Mouse (Mus musculus): ENCODE measurements around the gene Gm37240. TPM values are rescaled to one million over a fixed set of nuclear protein-coding genes. Genes with fewer than 3 reads are reported as not detected.

Gm37240 gene
- total and polyA plus RNA-seq, 3 experiments = not detected

GRCm38 (mm10) chr3:84965156-84965555, 922.2 kb downstream of the Gm37240 start:
- Histone ChIP-seq H3K9me3 (replicated peaks) (no peaks in the 10 kb centered on the region), H3K36me3 (replicated peaks) (peaks cover 67% of the 10 kb centered on the region), H3K27me3 (ENCODE audit: insufficient read depth, low read length) (no peaks in the 10 kb centered on the region), H3K4me3 (ENCODE audit: low read depth, low read length) (no peak overlapping the region), H3K4me1 (ENCODE audit: insufficient read depth, low read depth, low read length) (no peaks in the 10 kb centered on the region; the same call in 1 of the 2 replicates)
- ATAC-seq (ENCODE audit: extremely low read depth, insufficient number of reproducible peaks, low FRiP score, poor library complexity, severe bottlenecking) = no peak
- no peak for DNase-seq (ENCODE audit: low spot score)
- TF ChIP-seq GATA1 (IDR thresholded peaks at IDR 0.05; ENCODE audit: borderline replicate concordance, low read length) (no peak), CTCF (IDR thresholded peaks at IDR 0.05; ENCODE audit: low read depth, low read length) (no peak), TAL1 (conservative IDR thresholded peaks at IDR 0.05; ENCODE audit: low read depth, low read length) (no peak), POLR2AphosphoS5 (IDR thresholded peaks at IDR 0.05; ENCODE audit: insufficient replicate concordance, low read depth, low read length) (no peak), GATA2 (IDR thresholded peaks at IDR 0.05; ENCODE audit: borderline replicate concordance, low read depth, low read length) (no peak)

DNA sequence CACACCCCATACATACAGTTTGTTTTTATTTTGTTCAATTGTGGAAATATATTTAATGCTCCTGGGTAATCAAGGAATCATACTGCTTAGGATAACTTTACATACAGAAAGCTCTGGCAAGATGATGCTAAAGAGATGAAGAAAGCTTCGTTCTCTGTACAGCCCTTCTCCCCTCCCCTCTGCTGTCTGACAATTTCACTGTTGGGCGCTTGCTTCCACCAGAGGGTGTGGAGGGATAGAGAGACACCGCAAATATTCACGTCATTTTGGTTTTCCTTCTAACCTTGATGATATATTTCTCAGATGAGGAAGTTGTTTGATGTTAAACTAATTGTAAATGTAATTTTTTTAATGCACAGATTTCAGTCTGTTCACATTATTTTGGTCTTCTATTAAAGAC, 931.5 kb downstream of the Gm37240 start:
- Histone ChIP-seq H3K4me1 (ENCODE audit: insufficient read depth, low read depth, low read length) (0 out of 2 replicates have a peak, but pooled peaks cover 5% of the 10 kb centered on the region), H3K36me3 (replicated peaks) (peaks cover 27% of the 10 kb centered on the region), H3K4me3 (ENCODE audit: low read depth, low read length) (no peak overlapping the region), H3K9me3 (replicated peaks) (no peaks in the 10 kb centered on the region), H3K27me3 (ENCODE audit: insufficient read depth, low read length) (no peaks in the 10 kb centered on the region)
- ATAC-seq (ENCODE audit: extremely low read depth, insufficient number of reproducible peaks, low FRiP score, poor library complexity, severe bottlenecking) = no peak
- no peak for DNase-seq (ENCODE audit: low spot score)
- no peak for TF ChIP-seq TAL1 (conservative IDR thresholded peaks at IDR 0.05; ENCODE audit: low read depth, low read length)
- TF ChIP-seq POLR2AphosphoS5 (IDR thresholded peaks at IDR 0.05; ENCODE audit: insufficient replicate concordance, low read depth, low read length) = no peak
- TF ChIP-seq GATA2 (IDR thresholded peaks at IDR 0.05; ENCODE audit: borderline replicate concordance, low read depth, low read length) = no peak
- TF ChIP-seq CTCF (IDR thresholded peaks at IDR 0.05; ENCODE audit: low read depth, low read length) = no peak
- TF ChIP-seq GATA1 (IDR thresholded peaks at IDR 0.05; ENCODE audit: borderline replicate concordance, low read length) = no peak

DNA sequence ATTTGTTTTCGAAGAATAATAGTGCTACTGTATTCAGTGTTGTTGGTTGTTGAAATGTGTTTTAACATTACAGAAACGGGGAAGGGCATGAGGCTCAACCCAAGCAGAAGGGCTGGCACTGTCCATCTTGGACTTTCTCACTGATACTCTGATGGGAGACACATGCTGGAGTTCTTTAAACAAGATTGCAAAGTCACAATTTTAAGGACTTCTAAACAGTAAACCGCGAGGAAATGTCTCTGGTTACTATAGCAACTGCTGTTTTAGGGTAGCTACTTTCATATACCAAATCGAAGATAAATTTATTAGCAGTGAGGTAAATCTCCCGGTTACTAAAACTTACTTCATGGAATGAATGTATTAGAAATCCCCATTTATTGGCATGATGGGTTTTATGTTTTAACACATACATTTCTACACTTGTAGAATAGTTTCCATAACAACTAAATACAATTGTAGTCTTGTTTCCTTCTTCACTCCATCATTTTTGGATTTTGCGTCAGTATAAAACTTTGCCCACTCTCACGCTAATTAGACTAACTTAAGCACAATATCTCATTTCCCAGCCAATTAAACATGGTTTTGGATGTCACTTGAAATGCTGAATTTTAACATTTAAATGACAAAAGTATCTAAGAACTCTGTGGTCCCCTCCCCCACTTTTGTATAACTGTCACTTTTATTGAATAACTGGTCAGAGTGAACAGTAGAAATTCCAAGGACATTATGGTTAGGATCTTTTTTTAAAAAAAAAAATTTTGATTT, 932.1 kb downstream of the Gm37240 start:
- DNase-seq (ENCODE audit: low spot score) (no peak), ATAC-seq (ENCODE audit: extremely low read depth, insufficient number of reproducible peaks, low FRiP score, poor library complexity, severe bottlenecking) (no peak)
- TF ChIP-seq CTCF (IDR thresholded peaks at IDR 0.05; ENCODE audit: low read depth, low read length) (no peak), GATA1 (IDR thresholded peaks at IDR 0.05; ENCODE audit: borderline replicate concordance, low read length) (no peak), POLR2AphosphoS5 (IDR thresholded peaks at IDR 0.05; ENCODE audit: insufficient replicate concordance, low read depth, low read length) (no peak), TAL1 (conservative IDR thresholded peaks at IDR 0.05; ENCODE audit: low read depth, low read length) (no peak), GATA2 (IDR thresholded peaks at IDR 0.05; ENCODE audit: borderline replicate concordance, low read depth, low read length) (no peak)

GRCm38 (mm10) chr3:84952585-84953187, 934.6 kb downstream of the Gm37240 start:
- no peak for ATAC-seq (ENCODE audit: extremely low read depth, insufficient number of reproducible peaks, low FRiP score, poor library complexity, severe bottlenecking)
- H3K4me1 ChIP-seq (ENCODE audit: insufficient read depth, low read depth, low read length) = 0 out of 2 replicates have a peak, but pooled peaks cover 5% of the 10 kb centered on the region
- H3K9me3 ChIP-seq (replicated peaks) = no peaks in the 10 kb centered on the region
- no peak for TF ChIP-seq GATA2 (IDR thresholded peaks at IDR 0.05; ENCODE audit: borderline replicate concordance, low read depth, low read length)
- no peak for TF ChIP-seq GATA1 (IDR thresholded peaks at IDR 0.05; ENCODE audit: borderline replicate concordance, low read length)
- TF ChIP-seq POLR2AphosphoS5 (IDR thresholded peaks at IDR 0.05; ENCODE audit: insufficient replicate concordance, low read depth, low read length) = no peak
- TF ChIP-seq CTCF (IDR thresholded peaks at IDR 0.05; ENCODE audit: low read depth, low read length) = no peak
- TF ChIP-seq TAL1 (conservative IDR thresholded peaks at IDR 0.05; ENCODE audit: low read depth, low read length) = no peak
- H3K4me3 ChIP-seq (ENCODE audit: low read depth, low read length) = no peak overlapping the region
- no peak for DNase-seq (ENCODE audit: low spot score)
- no peaks in the 10 kb centered on the region for H3K27me3 ChIP-seq (ENCODE audit: insufficient read depth, low read length)
- peaks cover 13% of the 10 kb centered on the region for H3K36me3 ChIP-seq (replicated peaks)

More for the DNA sequence above, 932.1 kb downstream of the Gm37240 start:
- no peak overlapping the region for H3K4me3 ChIP-seq (ENCODE audit: low read depth, low read length)
- no peaks in the 10 kb centered on the region for H3K27me3 ChIP-seq (ENCODE audit: insufficient read depth, low read length)
- H3K36me3 ChIP-seq (replicated peaks) = peaks cover 25% of the 10 kb centered on the region
- no peaks in the 10 kb centered on the region for H3K9me3 ChIP-seq (replicated peaks)
- 0 out of 2 replicates have a peak, but pooled peaks cover 5% of the 10 kb centered on the region for H3K4me1 ChIP-seq (ENCODE audit: insufficient read depth, low read depth, low read length)

- H3K36me3 ChIP-seq (replicated peaks) = peaks cover 12% of the 10 kb centered on the region
- TF ChIP-seq POLR2AphosphoS5 (IDR thresholded peaks at IDR 0.05; ENCODE audit: insufficient replicate concordance, low read depth, low read length) = no peak
- TF ChIP-seq GATA2 (IDR thresholded peaks at IDR 0.05; ENCODE audit: borderline replicate concordance, low read depth, low read length) = no peak
- no peak for TF ChIP-seq CTCF (IDR thresholded peaks at IDR 0.05; ENCODE audit: low read depth, low read length)
- no peak for TF ChIP-seq TAL1 (conservative IDR thresholded peaks at IDR 0.05; ENCODE audit: low read depth, low read length)
- TF ChIP-seq GATA1 (IDR thresholded peaks at IDR 0.05; ENCODE audit: borderline replicate concordance, low read length) = no peak
- no peak overlapping the region for H3K4me3 ChIP-seq (ENCODE audit: low read depth, low read length)
- H3K9me3 ChIP-seq (replicated peaks) = no peaks in the 10 kb centered on the region
- no peak for DNase-seq (ENCODE audit: low spot score)
- H3K4me1 ChIP-seq (ENCODE audit: insufficient read depth, low read depth, low read length) = 0 out of 2 replicates have a peak, but pooled peaks cover 5% of the 10 kb centered on the region
- no peak for ATAC-seq (ENCODE audit: extremely low read depth, insufficient number of reproducible peaks, low FRiP score, poor library complexity, severe bottlenecking)
- H3K27me3 ChIP-seq (ENCODE audit: insufficient read depth, low read length) = no peaks in the 10 kb centered on the region
Measured at GRCm38 (mm10) chr3:84952135-84952534, 935.2 kb downstream of the Gm37240 start.

DNA sequence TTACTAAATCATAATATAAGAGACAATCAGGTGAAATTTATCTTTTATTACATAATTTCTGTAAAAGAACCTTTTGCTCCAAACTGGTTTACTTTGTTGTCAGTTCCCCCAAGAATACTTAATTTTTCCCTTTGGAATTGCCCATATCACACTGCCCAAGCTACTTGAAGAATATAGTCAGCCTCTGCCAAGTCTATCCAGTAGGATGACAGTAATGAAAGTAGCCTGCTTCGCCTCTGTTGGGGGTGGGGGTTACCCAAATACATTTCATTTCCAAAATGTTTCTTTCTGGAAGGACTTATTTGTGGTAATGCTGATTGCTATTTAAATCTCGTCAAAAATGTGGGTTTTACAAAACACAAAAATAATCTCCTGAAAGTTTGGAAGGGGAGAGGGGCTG, 935.6 kb downstream of the Gm37240 start:
- no peaks in the 10 kb centered on the region for H3K9me3 ChIP-seq (replicated peaks)
- DNase-seq (ENCODE audit: low spot score) (no peak), ATAC-seq (ENCODE audit: extremely low read depth, insufficient number of reproducible peaks, low FRiP score, poor library complexity, severe bottlenecking) (no peak)
- no peaks in the 10 kb centered on the region for H3K27me3 ChIP-seq (ENCODE audit: insufficient read depth, low read length)
- 0 out of 2 replicates have a peak, but pooled peaks cover 5% of the 10 kb centered on the region for H3K4me1 ChIP-seq (ENCODE audit: insufficient read depth, low read depth, low read length)
- peaks cover 16% of the 10 kb centered on the region for H3K36me3 ChIP-seq (replicated peaks)
- TF ChIP-seq GATA1 (IDR thresholded peaks at IDR 0.05; ENCODE audit: borderline replicate concordance, low read length) = no peak
- no peak for TF ChIP-seq CTCF (IDR thresholded peaks at IDR 0.05; ENCODE audit: low read depth, low read length)
- TF ChIP-seq TAL1 (conservative IDR thresholded peaks at IDR 0.05; ENCODE audit: low read depth, low read length) = no peak
- no peak for TF ChIP-seq POLR2AphosphoS5 (IDR thresholded peaks at IDR 0.05; ENCODE audit: insufficient replicate concordance, low read depth, low read length)
- TF ChIP-seq GATA2 (IDR thresholded peaks at IDR 0.05; ENCODE audit: borderline replicate concordance, low read depth, low read length) = no peak
- no peak overlapping the region for H3K4me3 ChIP-seq (ENCODE audit: low read depth, low read length)
